Mouse (Mus musculus) myocyte (in vitro differentiated cells): ENCODE measurements around the gene Sox6.

Experiments
- MAX ChIP-seq: IDR thresholded peaks from one replicate; pipeline ENCODE4 v1.6.1; 2011; ENCODE audit warnings: low read depth, mild to moderate bottlenecking, control low read depth
- POLR2A ChIP-seq: IDR thresholded peaks from one replicate; pipeline ENCODE4 v1.6.1; 2011; ENCODE audit warnings: low read depth, mild to moderate bottlenecking, control low read depth, moderate library complexity; ENCODE audit not compliant: insufficient read length
- TCF12 ChIP-seq: IDR thresholded peaks from one replicate; pipeline ENCODE4 v1.6.1; 2011; ENCODE audit warnings: mild to moderate bottlenecking, control low read depth; ENCODE audit not compliant: poor library complexity, insufficient read depth, severe bottlenecking
- USF1 ChIP-seq: IDR thresholded peaks from one replicate; pipeline ENCODE4 v1.6.1; 2011; ENCODE audit warnings: low read depth, mild to moderate bottlenecking, control low read depth, moderate library complexity

DNA sequence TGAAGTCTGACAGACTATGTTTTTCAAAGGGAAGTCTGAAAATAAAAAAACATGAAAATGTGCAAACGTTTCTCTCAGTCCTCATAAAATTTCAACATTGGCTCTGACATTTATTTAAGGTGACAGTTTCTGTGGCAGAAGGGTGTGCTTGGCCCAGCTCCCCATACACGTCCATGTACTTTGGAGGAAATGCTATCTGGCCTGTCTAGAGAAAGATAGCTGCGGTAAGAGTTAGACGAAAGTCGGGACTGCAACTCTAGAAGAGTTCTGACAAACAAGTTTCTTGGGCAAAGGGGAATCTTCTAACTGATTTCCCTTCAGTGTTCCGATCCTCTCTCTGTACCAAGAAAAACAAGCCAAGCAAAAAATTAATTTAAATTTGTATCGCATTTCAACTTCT, 150.5 kb downstream of the Sox6 start:
- TF ChIP-seq POLR2A (no peak), TCF12 (no peak), MAX (no peak), USF1 (no peak)
